Mouse (Mus musculus): ENCODE measurements at regions not wholly inside any gene's neighbourhood (a gene's known extent, or its start where the extent isn't known, plus 50 kb on each side); places are given as distances from the start of the nearest gene placed in this dataset.
"Not testable (repeated sequence)": the region's sequence is repeated elsewhere in the genome, so short reads cannot be mapped to it uniquely, and the experiment has no call there.

GRCm38 (mm10) chr4:10315144-10315543 is 559.2 kb upstream of the 2610301B20Rik start:
- DNase-seq (ENCODE audit: low spot score): no peak

- DNase-seq (ENCODE audit: low spot score): no peak
Measured at GRCm38 (mm10) chr4:10315875-10316274, 558.4 kb upstream of the 2610301B20Rik start.

GRCm38 (mm10) chr4:10344147-10344546 is 530.2 kb upstream of the 2610301B20Rik start:
- no peak for DNase-seq (ENCODE audit: low spot score)

- DNase-seq (ENCODE audit: low spot score): no peak
Measured at GRCm38 (mm10) chr4:10351876-10352627, 522.2 kb upstream of the 2610301B20Rik start.

- no peak for DNase-seq (ENCODE audit: low spot score)
Measured at GRCm38 (mm10) chr4:10357572-10357971, 516.7 kb upstream of the 2610301B20Rik start.

GRCm38 (mm10) chr4:10389790-10390189 is 484.5 kb upstream of the 2610301B20Rik start:
- DNase-seq (ENCODE audit: low spot score): no peak

- no peak for DNase-seq (ENCODE audit: low spot score)
Measured at GRCm38 (mm10) chr4:10397249-10397648, 477.0 kb upstream of the 2610301B20Rik start.

GRCm38 (mm10) chr4:10398075-10398474 is 476.2 kb upstream of the 2610301B20Rik start:
- DNase-seq (ENCODE audit: low spot score): no peak

- DNase-seq (ENCODE audit: low spot score): no peak
Measured at GRCm38 (mm10) chr4:10399649-10400048, 474.6 kb upstream of the 2610301B20Rik start.

GRCm38 (mm10) chr4:10402928-10403327 is 471.4 kb upstream of the 2610301B20Rik start:
- DNase-seq (ENCODE audit: low spot score): no peak

GRCm38 (mm10) chr4:10404438-10404837 is 469.9 kb upstream of the 2610301B20Rik start:
- no peak for DNase-seq (ENCODE audit: low spot score)

GRCm38 (mm10) chr4:10405102-10405501 is 469.2 kb upstream of the 2610301B20Rik start:
- no peak for DNase-seq (ENCODE audit: low spot score)

GRCm38 (mm10) chr4:10414274-10414673 is 460.0 kb upstream of the 2610301B20Rik start:
- DNase-seq (ENCODE audit: low spot score): no peak

- DNase-seq (ENCODE audit: low spot score): no peak
Measured at GRCm38 (mm10) chr4:10421354-10421753, 452.9 kb upstream of the 2610301B20Rik start.

- DNase-seq (ENCODE audit: low spot score): no peak
Measured at GRCm38 (mm10) chr4:10434438-10434837, 439.9 kb upstream of the 2610301B20Rik start.

- DNase-seq (ENCODE audit: low spot score): not testable (repeated sequence)
Measured at GRCm38 (mm10) chr4:10439921-10440320, 434.4 kb upstream of the 2610301B20Rik start.

GRCm38 (mm10) chr4:10459603-10460002 is 414.7 kb upstream of the 2610301B20Rik start:
- no peak for DNase-seq (ENCODE audit: low spot score)

- no peak for DNase-seq (ENCODE audit: low spot score)
Measured at GRCm38 (mm10) chr4:10480936-10481335, 393.4 kb upstream of the 2610301B20Rik start.

- DNase-seq (ENCODE audit: low spot score): peak; percentile 3
Measured at GRCm38 (mm10) chr4:10508163-10508821, 366.0 kb upstream of the 2610301B20Rik start.

- no peak for DNase-seq (ENCODE audit: low spot score)
Measured at GRCm38 (mm10) chr4:10510013-10510412, 364.3 kb upstream of the 2610301B20Rik start.

GRCm38 (mm10) chr4:10550711-10551305 is 323.5 kb upstream of the 2610301B20Rik start:
- DNase-seq (ENCODE audit: low spot score): no peak

- DNase-seq (ENCODE audit: low spot score): no peak
Measured at GRCm38 (mm10) chr4:10553724-10554123, 320.6 kb upstream of the 2610301B20Rik start.

- DNase-seq (ENCODE audit: low spot score): no peak
Measured at GRCm38 (mm10) chr4:10560078-10560477, 314.2 kb upstream of the 2610301B20Rik start.
